Mouse (Mus musculus) stomach, postnatal 0 days (tissue): ENCODE measurements around the gene Mogs. TPM values are rescaled to one million over a fixed set of nuclear protein-coding genes. Genes with fewer than 3 reads are reported as not detected.
A peak's percentile ranks its signal among the peaks of the same experiment; 100 is the strongest.

Experiments used
- ATAC-seq: fragments of 200-750 bp; cut with Nextera tagmentation; 2 replicates; pipeline ENCODE4 v1.8.0; 2017; ENCODE audit not compliant: low FRiP score, low TSS enrichment
- DNase-seq: peaks from one replicate; pipeline ENCODE4 v3.0.0-alpha.2; 2016; ENCODE audit warnings: low spot score
- H3K27ac ChIP-seq: fragments of 300-500 bp; sonication (generic); replicated peaks from 2 replicates; pipeline ENCODE4 v1.5.1; 2014; ENCODE audit warnings: mild to moderate bottlenecking, control low read depth
- H3K27me3 ChIP-seq: fragments of 300-500 bp; sonication (generic); 2 replicates; pipeline ENCODE4 v1.6.1; 2014; ENCODE audit warnings: low read length; ENCODE audit not compliant: control insufficient read depth, insufficient read depth
- H3K36me3 ChIP-seq: fragments of 300-500 bp; sonication (generic); 2 replicates; pipeline ENCODE4 v1.6.1; 2014; ENCODE audit warnings: low read length, mixed read lengths; ENCODE audit not compliant: control insufficient read depth, insufficient read depth
- H3K4me1 ChIP-seq: fragments of 300-500 bp; sonication (generic); replicated peaks from 2 replicates; pipeline ENCODE4 v1.6.1; 2014; ENCODE audit warnings: antibody characterized with exemption; ENCODE audit not compliant: control insufficient read depth, insufficient read depth
- H3K4me2 ChIP-seq: fragments of 300-500 bp; sonication (generic); replicated peaks from 2 replicates; pipeline ENCODE4 v1.6.1; 2014; ENCODE audit warnings: low read depth, mild to moderate bottlenecking, control low read depth, moderate library complexity
- H3K4me3 ChIP-seq: fragments of 300-500 bp; sonication (generic); 2 replicates; pipeline ENCODE4 v1.5.1; 2014; ENCODE audit warnings: low read depth, low read length, control low read depth
- H3K9ac ChIP-seq: fragments of 300-500 bp; sonication (generic); 2 replicates; pipeline ENCODE4 v1.6.1; 2014; ENCODE audit warnings: mild to moderate bottlenecking, low read length, control low read depth, mixed read lengths
- H3K9me3 ChIP-seq: fragments of 300-500 bp; sonication (generic); 2 replicates; pipeline ENCODE4 v1.6.1; 2016; ENCODE audit warnings: low read length; ENCODE audit not compliant: control insufficient read depth
- CTCF ChIP-seq: IDR thresholded peaks from 2 replicates; pipeline ENCODE4 v1.5.1; 2016; ENCODE audit warnings: antibody characterized with exemption, low read depth, mild to moderate bottlenecking, moderate library complexity
- EP300 ChIP-seq: optimal IDR thresholded peaks from 2 replicates; pipeline ENCODE3; 2016; ENCODE audit warnings: antibody characterized with exemption
- WGBS: fragments of 180-500 bp; shearing (Covaris S2); extraction: QIAGEN DNeasy Blood & Tissue Kit; methylation state at CpG from one replicate; pipeline ENCODE4 v1.1.7; 2014; 5-methylcytosine and 5-hydroxymethylcytosine counted together
- polyA plus RNA-seq: library from polyadenylated mRNA; unstranded; fragments of >200 nt; fragmentation: Nextera tagmentation; extraction: Ambion mirVana; gene quantifications from 2 replicates; pipeline ENCODE4 v1.2.1, GENCODE M21; 2015

Mogs gene
- polyA plus RNA-seq, 1 experiment from 2014 or later = 23.2 TPM

DNA sequence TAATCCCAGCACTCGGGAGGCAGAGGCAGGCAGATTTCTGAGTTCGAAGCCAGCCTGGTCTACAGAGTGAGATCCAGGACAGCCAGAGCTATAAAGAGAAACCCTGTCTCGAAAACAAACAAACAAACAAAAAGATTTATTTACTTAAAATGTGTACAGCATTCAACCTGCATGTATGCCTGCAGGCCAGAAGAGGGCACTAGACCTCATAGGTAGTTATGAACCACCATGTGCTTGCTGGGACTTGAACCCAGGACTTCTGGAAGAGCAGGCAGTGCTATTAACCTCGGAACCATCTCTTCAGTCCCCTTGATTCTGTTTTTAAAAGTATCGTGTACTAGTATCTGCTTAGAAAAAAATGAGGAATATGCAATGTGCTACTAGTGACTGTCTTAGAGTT, 12.1 kb downstream of the Mogs start:
- H3K4me1 ChIP-seq = no peaks in the 10 kb centered on the region; the same call in none of the 2 replicates
- no peak for TF ChIP-seq EP300
- TF ChIP-seq CTCF = peak; percentile 56
- 97% methylated on average over 5 of the region's 5 CpGs for WGBS
- no peak overlapping the region for H3K4me3 ChIP-seq
- no peaks in the 10 kb centered on the region for H3K9me3 ChIP-seq
- no peak overlapping the region for H3K9ac ChIP-seq
- no peaks in the 10 kb centered on the region for H3K27me3 ChIP-seq
- H3K27ac ChIP-seq = no peak overlapping the region
- DNase-seq = no peak
- no peaks in the 10 kb centered on the region for H3K36me3 ChIP-seq
- no peak for ATAC-seq
- H3K4me2 ChIP-seq = no peak overlapping the region

DNA sequence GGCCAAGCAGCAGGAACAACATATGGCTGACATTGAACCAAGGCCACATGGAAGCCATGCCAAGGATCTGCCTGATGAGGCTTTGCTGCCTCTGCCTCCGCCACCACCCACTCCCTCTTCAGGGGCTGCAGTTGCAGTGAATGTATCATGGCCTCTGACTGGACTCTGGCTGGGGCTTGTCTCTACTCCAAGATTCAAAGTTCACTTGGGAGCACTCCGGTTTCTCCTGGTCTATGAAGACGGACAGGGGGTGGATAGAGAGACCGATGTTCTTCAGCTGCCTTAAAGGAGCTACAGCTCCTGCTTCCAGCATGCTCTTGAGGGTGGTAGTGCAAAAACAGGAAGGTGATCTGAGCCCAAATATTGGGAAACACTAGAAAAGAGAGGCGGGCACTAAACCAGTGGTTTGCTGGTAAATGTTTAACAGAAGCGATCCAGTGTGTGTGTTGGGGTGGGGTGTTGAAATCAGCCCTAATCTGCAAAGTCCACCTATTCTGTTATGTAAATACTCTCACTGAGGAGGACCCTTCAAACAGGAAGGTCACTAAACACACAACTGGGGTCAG, 16.3 kb downstream of the Mogs start:
- Histone ChIP-seq H3K9ac (no peak overlapping the region), H3K27me3 (no peaks in the 10 kb centered on the region), H3K27ac (peak overlapping the region; percentile 71; the same call in 1 of the 2 replicates), H3K36me3 (no peaks in the 10 kb centered on the region), H3K4me3 (no peak overlapping the region), H3K9me3 (no peaks in the 10 kb centered on the region), H3K4me2 (no peak overlapping the region), H3K4me1 (no peaks in the 10 kb centered on the region; the same call in none of the 2 replicates)
- no peak for TF ChIP-seq EP300
- no peak for TF ChIP-seq CTCF
- ATAC-seq (peak; percentile 49), DNase-seq (peak; percentile 54)
- WGBS = 35% methylated on average over 6 of the region's 6 CpGs

DNA sequence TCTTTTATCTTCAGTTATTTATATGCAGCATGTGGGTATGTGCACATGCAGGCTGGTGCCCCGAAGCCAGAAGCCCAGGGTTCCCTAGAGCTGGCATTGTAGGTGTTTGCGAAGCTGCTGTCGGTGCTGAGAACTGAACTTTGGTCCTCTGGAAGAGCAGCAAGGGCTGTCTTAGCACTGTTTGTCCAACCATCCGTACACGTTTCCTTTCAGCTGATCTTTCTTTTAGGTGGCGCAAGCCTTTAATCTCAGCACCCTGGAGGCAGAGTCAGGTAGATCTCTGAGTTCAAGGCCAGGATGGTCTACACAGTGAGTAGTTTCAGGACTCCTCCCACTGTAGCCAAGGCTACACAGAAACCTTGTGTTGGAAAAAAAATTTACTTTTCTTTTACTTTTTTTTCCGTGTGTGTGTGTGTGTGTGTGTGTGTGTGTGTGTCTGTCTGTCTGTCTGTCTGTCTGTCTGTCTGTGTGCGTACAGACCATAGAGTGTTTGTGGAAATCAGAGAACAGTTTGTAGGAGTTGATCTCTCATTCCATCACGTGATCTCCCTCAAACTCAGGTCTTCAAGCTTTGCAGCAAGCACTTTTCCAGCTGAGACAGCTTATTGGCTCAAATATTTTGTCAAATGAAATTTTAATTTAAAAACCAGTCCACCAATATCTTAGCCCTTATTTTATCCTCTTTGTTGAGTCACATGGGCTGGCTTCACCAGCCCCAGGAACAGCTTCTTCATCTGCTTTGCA, 17.1 kb downstream of the Mogs start:
- WGBS = 73% methylated on average over 9 of the region's 9 CpGs
- H3K4me3 ChIP-seq = no peak overlapping the region

DNA sequence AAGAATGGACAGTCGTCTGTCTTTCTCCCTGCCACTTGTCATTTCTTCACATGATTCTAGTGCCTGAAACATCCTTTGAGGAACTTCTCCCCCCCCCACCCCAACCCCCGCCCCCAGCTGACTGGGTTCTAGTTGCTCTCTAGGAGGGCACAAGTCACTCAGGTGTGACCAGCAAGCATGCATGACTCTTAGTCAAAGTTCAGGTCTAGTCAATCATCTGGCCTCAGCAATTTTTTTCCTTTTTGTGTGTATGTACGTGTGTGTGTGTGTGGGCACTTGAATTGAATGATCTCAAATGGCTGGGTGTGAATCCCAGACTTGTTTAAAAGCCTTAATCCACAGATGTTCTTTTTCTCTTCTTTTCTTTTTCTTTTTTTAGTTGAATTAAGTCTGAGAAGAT, 18.9 kb downstream of the Mogs start:
- H3K4me1 ChIP-seq = peaks cover 2% of the 10 kb centered on the region
- H3K9me3 ChIP-seq = no peaks in the 10 kb centered on the region
- 62% methylated on average over 3 of the region's 3 CpGs for WGBS
- DNase-seq = no peak
- H3K36me3 ChIP-seq = no peaks in the 10 kb centered on the region
- no peak overlapping the region for H3K4me2 ChIP-seq
- H3K27ac ChIP-seq = peak overlapping the region; percentile 99
- H3K27me3 ChIP-seq = no peaks in the 10 kb centered on the region
- H3K4me3 ChIP-seq = no peak overlapping the region
- no peak for ATAC-seq
- TF ChIP-seq EP300 = no peak
- TF ChIP-seq CTCF = no peak
- H3K9ac ChIP-seq = no peak overlapping the region

More for the DNA sequence above, 17.1 kb downstream of the Mogs start:
- Histone ChIP-seq H3K4me1 (no peaks in the 10 kb centered on the region; the same call in none of the 2 replicates), H3K36me3 (no peaks in the 10 kb centered on the region), H3K4me2 (no peak overlapping the region), H3K9me3 (no peaks in the 10 kb centered on the region), H3K9ac (no peak overlapping the region), H3K27ac (no peak overlapping the region), H3K27me3 (no peaks in the 10 kb centered on the region)
- no peak for ATAC-seq
- no peak for DNase-seq
- TF ChIP-seq CTCF (no peak), EP300 (no peak)

DNA sequence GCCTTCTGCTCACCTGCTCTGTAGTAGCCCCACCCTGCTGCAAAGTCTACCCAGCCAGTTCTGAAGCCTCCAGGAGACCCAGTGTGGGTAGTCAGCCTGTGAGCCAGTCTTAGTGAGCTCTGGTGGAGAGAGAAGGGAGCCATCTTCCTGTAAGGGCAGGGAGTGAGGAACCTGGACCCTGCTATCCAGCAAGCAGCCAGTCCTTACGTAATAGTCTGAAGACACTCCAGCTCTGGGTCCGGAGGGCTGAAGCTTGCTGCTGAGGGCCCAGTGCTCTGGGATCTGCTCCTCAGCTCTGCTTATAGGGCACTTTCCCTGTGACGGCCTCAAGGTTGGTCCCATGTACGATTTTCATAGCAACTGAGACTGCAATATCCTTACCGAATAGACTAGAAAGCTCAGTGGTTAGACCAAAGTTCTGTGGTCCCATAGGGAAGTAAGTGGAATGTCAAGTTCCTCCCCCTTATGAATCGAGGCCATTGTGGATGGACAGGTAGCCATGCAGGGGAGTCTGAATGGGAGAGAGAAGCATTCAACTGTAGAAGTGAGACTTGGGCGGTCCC, 19.7 kb downstream of the Mogs start, which contains the start of gene Rtkn:
TSS of gene Rtkn (plus strand) at position 513 of the 563 bp plus-strand sequence.
- ATAC-seq = no peak

More for the DNA sequence above, 19.7 kb downstream of the Mogs start, which contains the start of gene Rtkn:
- WGBS = 53% methylated on average over 7 of the region's 7 CpGs
- H3K36me3 ChIP-seq = no peaks in the 10 kb centered on the region
- H3K4me1 ChIP-seq = peaks cover 2% of the 10 kb centered on the region
- H3K4me2 ChIP-seq = peak within 1 kb of the TSS; percentile 89
- no peak for TF ChIP-seq EP300
- TF ChIP-seq CTCF = no peak
- no peaks in the 10 kb centered on the region for H3K27me3 ChIP-seq
- no peaks in the 10 kb centered on the region for H3K9me3 ChIP-seq
- DNase-seq = peak; percentile 50
- peak within 1 kb of the TSS; percentile 57 for H3K4me3 ChIP-seq
- peak within 1 kb of the TSS; percentile 99 for H3K27ac ChIP-seq
- H3K9ac ChIP-seq = peak within 1 kb of the TSS; percentile 89
